Mouse (Mus musculus): ENCODE data around the gene Tex261. TPM values are rescaled to one million over a fixed set of nuclear protein-coding genes. Genes with fewer than 3 reads are reported as not detected.

The Tex261 gene
- polyA plus RNA-seq, 1 experiment from 2014 or later: 108 TPM

GRCm38 (mm10) chr6:83744126-83744525 is 31.5 kb downstream of the Tex261 start:
- WGBS: 72% methylated on average over 5 of the region's 5 CpGs
- no peak overlapping the region for H3K4me3 ChIP-seq (ENCODE audit: low read length)
- H3K4me2 ChIP-seq (ENCODE audit: low read depth, low read length): no peak overlapping the region
- H3K4me1 ChIP-seq (ENCODE audit: control insufficient read depth, insufficient read depth, low read length): no peaks in the 10 kb centered on the region
- ATAC-seq (replicated peaks; ENCODE audit: extremely low read depth, insufficient read depth, low FRiP score): no peak
- peaks cover 15% of the 10 kb centered on the region for H3K27me3 ChIP-seq (ENCODE audit: control insufficient read depth, insufficient read depth, low read length)
- no peaks in the 10 kb centered on the region for H3K36me3 ChIP-seq (ENCODE audit: control insufficient read depth, insufficient read depth)
- H3K27ac ChIP-seq (ENCODE audit: low read length): no peak overlapping the region
- no peak overlapping the region for H3K9ac ChIP-seq (ENCODE audit: low read length)
- no peaks in the 10 kb centered on the region; the same call in 1 of the 2 replicates for H3K9me3 ChIP-seq (replicated peaks; ENCODE audit: control insufficient read depth, low read length)

GRCm38 (mm10) chr6:83743212-83743611 is 32.4 kb downstream of the Tex261 start:
- Histone ChIP-seq H3K27me3 (ENCODE audit: control insufficient read depth, insufficient read depth, low read length) (peaks cover 13% of the 10 kb centered on the region), H3K4me1 (ENCODE audit: control insufficient read depth, insufficient read depth, low read length) (peaks cover 4% of the 10 kb centered on the region; the same call in 1 of the 2 replicates), H3K36me3 (ENCODE audit: control insufficient read depth, insufficient read depth) (no peaks in the 10 kb centered on the region), H3K4me3 (ENCODE audit: low read length) (no peak overlapping the region), H3K4me2 (ENCODE audit: low read depth, low read length) (no peak overlapping the region), H3K27ac (ENCODE audit: low read length) (no peak overlapping the region), H3K9me3 (replicated peaks; ENCODE audit: control insufficient read depth, low read length) (no peaks in the 10 kb centered on the region; the same call in 1 of the 2 replicates), H3K9ac (ENCODE audit: low read length) (no peak overlapping the region)
- no peak for ATAC-seq (replicated peaks; ENCODE audit: extremely low read depth, insufficient read depth, low FRiP score)
- 52% methylated on average over 5 of the region's 5 CpGs for WGBS

- Histone ChIP-seq H3K9me3 (replicated peaks; ENCODE audit: control insufficient read depth, low read length) (no peaks in the 10 kb centered on the region; the same call in 1 of the 2 replicates), H3K27ac (ENCODE audit: low read length) (no peak within 1 kb of the TSS), H3K4me2 (ENCODE audit: low read depth, low read length) (no peak within 1 kb of the TSS), H3K4me3 (ENCODE audit: low read length) (no peak within 1 kb of the TSS), H3K9ac (ENCODE audit: low read length) (no peak within 1 kb of the TSS), H3K27me3 (ENCODE audit: control insufficient read depth, insufficient read depth, low read length) (peaks cover 12% of the 10 kb centered on the region), H3K4me1 (ENCODE audit: control insufficient read depth, insufficient read depth, low read length) (peaks cover 5% of the 10 kb centered on the region; the same call in 1 of the 2 replicates), H3K36me3 (ENCODE audit: control insufficient read depth, insufficient read depth) (no peaks in the 10 kb centered on the region)
- ATAC-seq (replicated peaks; ENCODE audit: extremely low read depth, insufficient read depth, low FRiP score): no peak
- 59% methylated on average over 5 of the region's 5 CpGs for WGBS
These were observed 32.9 kb downstream of the Tex261 start, which contains the start of gene Atp6v1b1 for GRCm38 (mm10) chr6:83742761-83743160. Gene Atp6v1b1, plus strand, starts transcription at chr6:83742990.

- 60% methylated on average over 6 of the region's 6 CpGs for WGBS
- ATAC-seq (replicated peaks; ENCODE audit: extremely low read depth, insufficient read depth, low FRiP score): no peak
- H3K36me3 ChIP-seq (ENCODE audit: control insufficient read depth, insufficient read depth): no peaks in the 10 kb centered on the region
- H3K9me3 ChIP-seq (replicated peaks; ENCODE audit: control insufficient read depth, low read length): peaks cover 8% of the 10 kb centered on the region
- H3K4me2 ChIP-seq (ENCODE audit: low read depth, low read length): no peak overlapping the region
- H3K4me1 ChIP-seq (ENCODE audit: control insufficient read depth, insufficient read depth, low read length): peaks cover 5% of the 10 kb centered on the region; the same call in 1 of the 2 replicates
- H3K4me3 ChIP-seq (ENCODE audit: low read length): no peak overlapping the region
- no peak overlapping the region for H3K9ac ChIP-seq (ENCODE audit: low read length)
- no peak overlapping the region for H3K27ac ChIP-seq (ENCODE audit: low read length)
- H3K27me3 ChIP-seq (ENCODE audit: control insufficient read depth, insufficient read depth, low read length): peaks cover 15% of the 10 kb centered on the region; the same call in 1 of the 2 replicates
These were observed 37.0 kb downstream of the Tex261 start for GRCm38 (mm10) chr6:83738596-83738995.

GRCm38 (mm10) chr6:83737311-83737710 is 38.3 kb downstream of the Tex261 start:
- H3K4me1 ChIP-seq (ENCODE audit: control insufficient read depth, insufficient read depth, low read length): peaks cover 5% of the 10 kb centered on the region; the same call in 1 of the 2 replicates
- peaks cover 8% of the 10 kb centered on the region for H3K9me3 ChIP-seq (replicated peaks; ENCODE audit: control insufficient read depth, low read length)
- H3K4me3 ChIP-seq (ENCODE audit: low read length): no peak overlapping the region
- no peak overlapping the region for H3K27ac ChIP-seq (ENCODE audit: low read length)
- H3K36me3 ChIP-seq (ENCODE audit: control insufficient read depth, insufficient read depth): no peaks in the 10 kb centered on the region
- H3K4me2 ChIP-seq (ENCODE audit: low read depth, low read length): no peak overlapping the region
- no peak overlapping the region for H3K9ac ChIP-seq (ENCODE audit: low read length)
- peaks cover 18% of the 10 kb centered on the region for H3K27me3 ChIP-seq (ENCODE audit: control insufficient read depth, insufficient read depth, low read length)
- ATAC-seq (replicated peaks; ENCODE audit: extremely low read depth, insufficient read depth, low FRiP score): no peak
- WGBS: 29% methylated on average over 13 of the region's 13 CpGs

GRCm38 (mm10) chr6:83731128-83731527 is 44.5 kb downstream of the Tex261 start:
- no peak for ATAC-seq (replicated peaks; ENCODE audit: extremely low read depth, insufficient read depth, low FRiP score)
- peaks cover 10% of the 10 kb centered on the region for H3K9me3 ChIP-seq (replicated peaks; ENCODE audit: control insufficient read depth, low read length)
- no peak overlapping the region for H3K9ac ChIP-seq (ENCODE audit: low read length)
- no peak overlapping the region for H3K4me3 ChIP-seq (ENCODE audit: low read length)
- 25% methylated on average over 5 of the region's 5 CpGs for WGBS
- no peak overlapping the region for H3K4me2 ChIP-seq (ENCODE audit: low read depth, low read length)
- peaks cover 17% of the 10 kb centered on the region for H3K27me3 ChIP-seq (ENCODE audit: control insufficient read depth, insufficient read depth, low read length)
- H3K27ac ChIP-seq (ENCODE audit: low read length): no peak overlapping the region
- H3K36me3 ChIP-seq (ENCODE audit: control insufficient read depth, insufficient read depth): no peaks in the 10 kb centered on the region
- no peaks in the 10 kb centered on the region for H3K4me1 ChIP-seq (ENCODE audit: control insufficient read depth, insufficient read depth, low read length)

- peaks cover 10% of the 10 kb centered on the region for H3K9me3 ChIP-seq (replicated peaks; ENCODE audit: control insufficient read depth, low read length)
- peaks cover 15% of the 10 kb centered on the region for H3K27me3 ChIP-seq (ENCODE audit: control insufficient read depth, insufficient read depth, low read length)
- H3K27ac ChIP-seq (ENCODE audit: low read length): no peak overlapping the region
- no peak overlapping the region for H3K4me3 ChIP-seq (ENCODE audit: low read length)
- WGBS: 60% methylated on average over 14 of the region's 14 CpGs
- no peak overlapping the region for H3K4me2 ChIP-seq (ENCODE audit: low read depth, low read length)
- no peaks in the 10 kb centered on the region for H3K4me1 ChIP-seq (ENCODE audit: control insufficient read depth, insufficient read depth, low read length)
- no peak for ATAC-seq (replicated peaks; ENCODE audit: extremely low read depth, insufficient read depth, low FRiP score)
- no peak overlapping the region for H3K9ac ChIP-seq (ENCODE audit: low read length)
- H3K36me3 ChIP-seq (ENCODE audit: control insufficient read depth, insufficient read depth): no peaks in the 10 kb centered on the region
These were observed 46.2 kb downstream of the Tex261 start for GRCm38 (mm10) chr6:83729350-83729970.

GRCm38 (mm10) chr6:83728488-83728887 is 47.1 kb downstream of the Tex261 start:
- no peak overlapping the region for H3K27ac ChIP-seq (ENCODE audit: low read length)
- no peaks in the 10 kb centered on the region for H3K36me3 ChIP-seq (ENCODE audit: control insufficient read depth, insufficient read depth)
- no peak overlapping the region for H3K4me2 ChIP-seq (ENCODE audit: low read depth, low read length)
- no peaks in the 10 kb centered on the region for H3K4me1 ChIP-seq (ENCODE audit: control insufficient read depth, insufficient read depth, low read length)
- no peak overlapping the region for H3K9ac ChIP-seq (ENCODE audit: low read length)
- no peak overlapping the region for H3K4me3 ChIP-seq (ENCODE audit: low read length)
- 87% methylated on average over 3 of the region's 3 CpGs for WGBS
- 0 out of 2 replicates have a peak, but pooled peaks cover 3% of the 10 kb centered on the region for H3K9me3 ChIP-seq (replicated peaks; ENCODE audit: control insufficient read depth, low read length)
- no peak for ATAC-seq (replicated peaks; ENCODE audit: extremely low read depth, insufficient read depth, low FRiP score)
- peaks cover 22% of the 10 kb centered on the region for H3K27me3 ChIP-seq (ENCODE audit: control insufficient read depth, insufficient read depth, low read length)

- no peaks in the 10 kb centered on the region for H3K4me1 ChIP-seq (ENCODE audit: control insufficient read depth, insufficient read depth, low read length)
- no peak overlapping the region for H3K4me2 ChIP-seq (ENCODE audit: low read depth, low read length)
- H3K4me3 ChIP-seq (ENCODE audit: low read length): no peak overlapping the region
- peaks cover 26% of the 10 kb centered on the region for H3K27me3 ChIP-seq (ENCODE audit: control insufficient read depth, insufficient read depth, low read length)
- no peak overlapping the region for H3K9ac ChIP-seq (ENCODE audit: low read length)
- ATAC-seq (replicated peaks; ENCODE audit: extremely low read depth, insufficient read depth, low FRiP score): no peak
- 0 out of 2 replicates have a peak, but pooled peaks cover 3% of the 10 kb centered on the region for H3K9me3 ChIP-seq (replicated peaks; ENCODE audit: control insufficient read depth, low read length)
- H3K27ac ChIP-seq (ENCODE audit: low read length): no peak overlapping the region
- H3K36me3 ChIP-seq (ENCODE audit: control insufficient read depth, insufficient read depth): no peaks in the 10 kb centered on the region
- WGBS: 36% methylated on average over 4 of the region's 4 CpGs
These were observed 48.4 kb downstream of the Tex261 start for GRCm38 (mm10) chr6:83727178-83727577.

Data from heart, embryonic 16.5 days (tissue).